Mouse (Mus musculus): ENCODE results near the gene Carnmt1. TPM values are rescaled to one million over a fixed set of nuclear protein-coding genes. Genes with fewer than 3 reads are reported as not detected.

Gene Carnmt1
- 11.8 TPM for total RNA-seq (2023)

GRCm38 (mm10) chr19:18670608-18671007 is at the start of gene Carnmt1:
Gene Carnmt1 (plus strand): TSS chr19:18670764.

GRCm38 (mm10) chr19:18631644-18632219 is 38.8 kb upstream of the Carnmt1 start, which contains the start of the genes Ostf1 and Nmrk1:
Gene Ostf1 (minus strand): TSS chr19:18631823.
Gene Nmrk1 (plus strand): TSS chr19:18631950.

GRCm38 (mm10) chr19:18712866-18713300 is 42.3 kb downstream of the Carnmt1 start, which contains the start of gene D030056L22Rik:
Gene D030056L22Rik (plus strand): TSS chr19:18713193.

GRCm38 (mm10) chr19:18749598-18750339 is 79.2 kb downstream of the Carnmt1 start, which contains the start of gene Trpm6:
Gene Trpm6 (plus strand): TSS chr19:18749983.

Other genes starting within 250 kb of the Carnmt1 start
- gene Ostf1, start 38.9 kb upstream of the Carnmt1 start, total RNA-seq (2023): 87.4 TPM
- gene Nmrk1, start 38.8 kb upstream of the Carnmt1 start, total RNA-seq (2023): 9.7 TPM
- 9.7 TPM for gene D030056L22Rik, start 42.4 kb downstream of the Carnmt1 start, total RNA-seq (2023)
- not detected for gene Trpm6, start 79.2 kb downstream of the Carnmt1 start, total RNA-seq (2023)

Data from CD4-positive naive resting alpha-beta T cell, adult 76 days (primary cell).